Mouse (Mus musculus): ENCODE measurements around the gene Map4k5. TPM values are rescaled to one million over a fixed set of nuclear protein-coding genes. Genes with fewer than 3 reads are reported as not detected.

Map4k5 gene
- polyA plus RNA-seq, 1 experiment from 2014 or later, result 42.3 TPM

DNA sequence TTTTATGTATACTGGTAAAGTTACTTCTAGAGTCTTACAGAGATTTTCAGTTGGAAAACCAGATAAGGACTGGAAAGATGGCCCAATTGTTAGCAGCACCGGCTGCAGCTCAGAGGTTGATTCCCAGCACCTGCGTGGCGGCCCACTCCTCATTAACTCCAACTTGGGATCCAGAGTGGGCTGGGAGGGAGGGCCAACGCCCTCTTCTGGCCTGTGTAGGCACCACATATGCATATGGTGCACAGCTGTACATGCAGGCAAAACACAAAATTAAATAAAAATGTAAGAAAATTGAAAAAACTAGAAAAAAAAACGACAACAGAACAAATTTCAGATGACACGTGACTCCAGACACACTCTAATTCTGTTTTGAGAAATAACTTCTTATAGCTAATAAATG is 927 bp upstream of the Map4k5 start:
- no peak overlapping the region for H3K4me3 ChIP-seq (ENCODE audit: low read depth, low read length)
- H3K4me1 ChIP-seq (ENCODE audit: control insufficient read depth, insufficient read depth, low read length), result peaks cover 13% of the 10 kb centered on the region
- H3K9me3 ChIP-seq (ENCODE audit: control insufficient read depth, low read length), result no peaks in the 10 kb centered on the region
- no peak overlapping the region for H3K4me2 ChIP-seq (ENCODE audit: low read depth)
- H3K36me3 ChIP-seq (ENCODE audit: control insufficient read depth, insufficient read depth, low read length), result no peaks in the 10 kb centered on the region
- no peaks in the 10 kb centered on the region for H3K27me3 ChIP-seq (ENCODE audit: control insufficient read depth, insufficient read depth, low read length)
- no peak overlapping the region for H3K9ac ChIP-seq (ENCODE audit: low read length)
- no peak overlapping the region for H3K27ac ChIP-seq (ENCODE audit: low read depth, low read length)
- 70% methylated on average over 6 of the region's 6 CpGs for WGBS
- ATAC-seq (ENCODE audit: insufficient read depth, low FRiP score, low TSS enrichment) (no peak), DNase-seq (ENCODE audit: low spot score) (no peak)

DNA sequence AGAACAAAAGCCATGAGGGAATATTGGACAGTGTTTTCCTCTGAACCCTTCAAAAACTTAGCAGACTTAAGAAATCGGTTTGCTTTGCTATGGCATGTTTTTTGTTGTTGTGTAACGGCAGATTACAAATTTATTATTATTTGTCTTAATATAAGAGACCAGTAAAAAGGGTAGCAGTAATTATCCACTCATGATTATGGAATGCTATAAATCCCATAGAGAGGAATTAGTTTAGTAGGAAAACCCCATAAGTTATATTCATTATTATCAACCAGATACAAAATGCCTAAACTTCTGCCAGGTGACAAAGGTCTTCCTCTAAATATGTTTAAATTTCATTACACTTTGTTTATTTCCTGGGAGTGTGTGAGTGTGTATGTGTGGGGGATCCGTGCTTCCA is 1.3 kb downstream of the Map4k5 start:
- 45% methylated on average over 3 of the region's 3 CpGs for WGBS
- ATAC-seq (ENCODE audit: insufficient read depth, low FRiP score, low TSS enrichment), result no peak
- Histone ChIP-seq H3K9ac (ENCODE audit: low read length) (peak overlapping the region; percentile 97), H3K9me3 (ENCODE audit: control insufficient read depth, low read length) (no peaks in the 10 kb centered on the region), H3K4me3 (ENCODE audit: low read depth, low read length) (peak overlapping the region; percentile 87), H3K4me2 (ENCODE audit: low read depth) (peak overlapping the region; percentile 60), H3K27ac (ENCODE audit: low read depth, low read length) (no peak overlapping the region), H3K36me3 (ENCODE audit: control insufficient read depth, insufficient read depth, low read length) (no peaks in the 10 kb centered on the region), H3K27me3 (ENCODE audit: control insufficient read depth, insufficient read depth, low read length) (no peaks in the 10 kb centered on the region), H3K4me1 (ENCODE audit: control insufficient read depth, insufficient read depth, low read length) (peaks cover 13% of the 10 kb centered on the region)
- no peak for DNase-seq (ENCODE audit: low spot score)

DNA sequence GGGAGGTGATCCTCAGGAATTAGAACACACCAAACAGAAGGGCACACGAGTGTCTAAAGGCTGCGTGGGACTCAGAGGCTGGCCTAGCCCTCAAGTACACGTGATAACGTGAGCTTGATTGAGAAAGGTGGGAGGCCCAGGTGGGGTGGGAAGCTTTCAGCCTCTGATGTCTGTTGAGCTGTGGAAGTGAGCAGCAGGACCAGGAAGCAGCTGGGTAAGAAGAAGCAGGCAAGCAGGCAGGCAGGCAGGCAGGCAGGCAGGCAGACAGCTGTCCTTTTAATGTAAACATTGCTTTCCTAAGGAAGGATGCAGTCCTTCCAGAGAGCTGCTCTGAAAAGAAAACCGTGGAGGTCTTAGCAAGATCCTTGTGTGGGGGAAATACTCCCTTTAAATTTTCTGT is 2.5 kb downstream of the Map4k5 start:
- no peaks in the 10 kb centered on the region for H3K36me3 ChIP-seq (ENCODE audit: control insufficient read depth, insufficient read depth, low read length)
- 0 out of 2 replicates have a peak overlapping the region, but pooled peaks have one; percentile 2 for H3K4me3 ChIP-seq (ENCODE audit: low read depth, low read length)
- 26% methylated on average over 5 of the region's 5 CpGs for WGBS
- H3K9ac ChIP-seq (ENCODE audit: low read length), result peak overlapping the region; percentile 10; the same call in 1 of the 2 replicates
- ATAC-seq (ENCODE audit: insufficient read depth, low FRiP score, low TSS enrichment) (no peak), DNase-seq (ENCODE audit: low spot score) (no peak)
- H3K4me1 ChIP-seq (ENCODE audit: control insufficient read depth, insufficient read depth, low read length), result peaks cover 13% of the 10 kb centered on the region
- no peak overlapping the region for H3K27ac ChIP-seq (ENCODE audit: low read depth, low read length)
- peak overlapping the region; percentile 60 for H3K4me2 ChIP-seq (ENCODE audit: low read depth)
- H3K9me3 ChIP-seq (ENCODE audit: control insufficient read depth, low read length), result no peaks in the 10 kb centered on the region
- H3K27me3 ChIP-seq (ENCODE audit: control insufficient read depth, insufficient read depth, low read length), result no peaks in the 10 kb centered on the region

DNA sequence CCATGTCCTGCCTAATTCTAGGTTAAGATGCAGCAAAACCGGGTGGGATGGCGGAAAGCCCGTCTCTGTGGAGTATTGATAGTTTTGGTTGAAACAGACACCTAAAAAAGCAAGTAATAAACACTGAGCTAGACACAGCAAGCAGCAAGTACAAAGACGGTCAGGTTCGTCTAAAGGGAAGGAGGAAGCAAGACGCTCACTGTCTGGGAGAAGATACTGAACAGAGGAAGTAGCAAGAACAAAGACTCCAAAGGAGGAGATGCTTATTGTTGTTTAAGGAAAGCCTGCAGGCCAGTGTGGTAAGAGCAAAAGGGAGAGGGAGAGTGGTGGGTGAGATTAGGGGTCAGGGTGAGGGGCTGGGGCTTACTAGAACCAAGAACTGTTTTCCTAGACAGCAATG is 2.9 kb downstream of the Map4k5 start:
- WGBS, result 57% methylated on average over 6 of the region's 6 CpGs
- H3K9ac ChIP-seq (ENCODE audit: low read length), result no peak overlapping the region

DNA sequence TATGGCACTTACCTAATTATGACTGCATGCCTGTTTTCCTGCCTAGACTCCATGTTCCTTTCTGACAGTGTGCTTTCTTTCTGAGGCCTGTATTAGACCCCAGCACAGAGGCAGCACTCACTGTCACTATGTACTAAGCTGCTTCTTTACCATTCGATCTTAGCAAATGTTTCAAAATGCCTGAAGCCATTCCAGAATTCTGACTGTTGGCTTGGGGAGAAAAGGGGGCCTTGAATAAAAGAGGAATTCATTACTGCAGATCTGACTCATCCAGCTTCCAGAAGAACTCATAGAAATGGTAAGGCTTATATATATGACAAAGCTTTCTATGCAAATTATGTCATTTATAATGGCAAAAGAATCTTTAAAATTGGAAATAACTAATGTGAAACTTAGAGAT is 4.7 kb downstream of the Map4k5 start:
- Histone ChIP-seq H3K4me3 (ENCODE audit: low read depth, low read length) (no peak overlapping the region), H3K4me1 (ENCODE audit: control insufficient read depth, insufficient read depth, low read length) (peaks cover 10% of the 10 kb centered on the region; the same call in 1 of the 2 replicates), H3K4me2 (ENCODE audit: low read depth) (no peak overlapping the region), H3K27me3 (ENCODE audit: control insufficient read depth, insufficient read depth, low read length) (no peaks in the 10 kb centered on the region), H3K9me3 (ENCODE audit: control insufficient read depth, low read length) (no peaks in the 10 kb centered on the region), H3K27ac (ENCODE audit: low read depth, low read length) (no peak overlapping the region), H3K36me3 (ENCODE audit: control insufficient read depth, insufficient read depth, low read length) (no peaks in the 10 kb centered on the region), H3K9ac (ENCODE audit: low read length) (no peak overlapping the region)
- 76% methylated on average over 1 of the region's 1 CpGs for WGBS
- DNase-seq (ENCODE audit: low spot score) (no peak), ATAC-seq (ENCODE audit: insufficient read depth, low FRiP score, low TSS enrichment) (no peak)

More for the DNA sequence above, 2.9 kb downstream of the Map4k5 start:
- Histone ChIP-seq H3K4me1 (ENCODE audit: control insufficient read depth, insufficient read depth, low read length) (peaks cover 13% of the 10 kb centered on the region), H3K4me2 (ENCODE audit: low read depth) (peak overlapping the region; percentile 60), H3K4me3 (ENCODE audit: low read depth, low read length) (0 out of 2 replicates have a peak overlapping the region, but pooled peaks have one; percentile 2), H3K9me3 (ENCODE audit: control insufficient read depth, low read length) (no peaks in the 10 kb centered on the region), H3K27me3 (ENCODE audit: control insufficient read depth, insufficient read depth, low read length) (no peaks in the 10 kb centered on the region), H3K27ac (ENCODE audit: low read depth, low read length) (0 out of 2 replicates have a peak overlapping the region, but pooled peaks have one; percentile 20), H3K36me3 (ENCODE audit: control insufficient read depth, insufficient read depth, low read length) (no peaks in the 10 kb centered on the region)
- ATAC-seq (ENCODE audit: insufficient read depth, low FRiP score, low TSS enrichment) (no peak), DNase-seq (ENCODE audit: low spot score) (no peak)

DNA sequence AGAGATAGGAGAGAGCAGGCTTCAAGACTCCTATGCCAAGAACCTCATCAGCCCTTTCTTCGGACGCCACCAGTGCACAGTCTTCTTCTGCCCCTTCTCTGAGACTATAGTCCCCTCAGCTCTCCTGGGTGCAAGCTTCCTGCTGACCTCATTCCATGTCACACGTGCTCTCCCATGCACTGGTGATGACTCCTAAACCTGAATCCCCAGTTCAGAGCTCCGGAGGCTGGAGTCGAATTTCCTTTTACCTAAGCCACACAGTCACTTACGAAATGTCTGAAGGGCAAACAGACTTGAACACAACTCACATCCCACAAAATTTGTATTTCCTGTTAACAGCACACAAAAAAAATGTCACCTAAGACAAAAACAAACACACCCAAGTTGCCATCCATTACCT is 5.2 kb downstream of the Map4k5 start:
- no peaks in the 10 kb centered on the region for H3K27me3 ChIP-seq (ENCODE audit: control insufficient read depth, insufficient read depth, low read length)
- H3K4me3 ChIP-seq (ENCODE audit: low read depth, low read length), result no peak overlapping the region
- H3K4me2 ChIP-seq (ENCODE audit: low read depth), result no peak overlapping the region
- no peaks in the 10 kb centered on the region for H3K9me3 ChIP-seq (ENCODE audit: control insufficient read depth, low read length)
- 83% methylated on average over 6 of the region's 6 CpGs for WGBS
- no peak overlapping the region for H3K9ac ChIP-seq (ENCODE audit: low read length)
- ATAC-seq (ENCODE audit: insufficient read depth, low FRiP score, low TSS enrichment) (no peak), DNase-seq (ENCODE audit: low spot score) (no peak)
- H3K27ac ChIP-seq (ENCODE audit: low read depth, low read length), result no peak overlapping the region
- no peaks in the 10 kb centered on the region for H3K36me3 ChIP-seq (ENCODE audit: control insufficient read depth, insufficient read depth, low read length)
- H3K4me1 ChIP-seq (ENCODE audit: control insufficient read depth, insufficient read depth, low read length), result peaks cover 10% of the 10 kb centered on the region; the same call in 1 of the 2 replicates

DNA sequence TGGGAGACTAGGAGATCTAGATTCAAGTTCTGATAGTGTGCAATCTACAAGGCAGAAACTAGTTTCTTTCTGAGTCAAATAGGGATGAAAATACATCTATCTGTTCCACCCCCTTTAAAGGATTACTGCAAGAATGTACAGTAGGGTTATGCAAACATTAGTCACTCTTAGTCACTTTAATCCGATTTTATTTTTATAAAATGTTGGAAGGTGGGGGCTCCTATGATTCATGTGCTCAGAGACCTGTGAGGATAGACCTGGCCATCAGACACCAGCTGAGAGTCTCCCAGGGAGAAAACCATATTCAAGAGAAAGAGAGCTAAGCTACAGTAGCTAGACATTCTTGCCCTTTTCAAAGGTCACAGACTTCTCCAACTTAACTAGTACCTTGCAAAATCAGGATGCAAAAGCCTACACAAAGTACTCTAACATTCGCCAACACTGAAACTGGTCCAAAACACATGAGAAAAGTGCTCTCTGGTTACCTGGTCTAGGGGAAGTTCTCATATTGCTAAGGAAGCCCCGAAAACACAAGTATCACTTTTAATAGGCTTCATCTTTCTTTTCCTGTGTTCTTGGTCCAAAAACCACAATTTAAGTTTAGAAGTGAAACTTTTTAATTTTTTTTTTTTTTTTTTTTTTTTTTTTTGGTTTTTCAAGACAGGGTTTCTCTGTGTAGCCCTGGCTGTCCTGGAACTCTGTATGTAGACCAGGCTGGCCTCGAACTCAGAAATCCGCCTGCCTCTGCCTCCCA is 7.7 kb downstream of the Map4k5 start:
- H3K4me1 ChIP-seq (ENCODE audit: control insufficient read depth, insufficient read depth, low read length), result peaks cover 7% of the 10 kb centered on the region; the same call in 1 of the 2 replicates
- no peak overlapping the region for H3K4me3 ChIP-seq (ENCODE audit: low read depth, low read length)
- no peak for ATAC-seq (ENCODE audit: insufficient read depth, low FRiP score, low TSS enrichment)
- no peaks in the 10 kb centered on the region for H3K9me3 ChIP-seq (ENCODE audit: control insufficient read depth, low read length)
- no peak for DNase-seq (ENCODE audit: low spot score)
- no peaks in the 10 kb centered on the region for H3K36me3 ChIP-seq (ENCODE audit: control insufficient read depth, insufficient read depth, low read length)
- H3K27me3 ChIP-seq (ENCODE audit: control insufficient read depth, insufficient read depth, low read length), result no peaks in the 10 kb centered on the region
- H3K27ac ChIP-seq (ENCODE audit: low read depth, low read length), result no peak overlapping the region
- no peak overlapping the region for H3K9ac ChIP-seq (ENCODE audit: low read length)
- 94% methylated on average over 5 of the region's 5 CpGs for WGBS
- no peak overlapping the region for H3K4me2 ChIP-seq (ENCODE audit: low read depth)

DNA sequence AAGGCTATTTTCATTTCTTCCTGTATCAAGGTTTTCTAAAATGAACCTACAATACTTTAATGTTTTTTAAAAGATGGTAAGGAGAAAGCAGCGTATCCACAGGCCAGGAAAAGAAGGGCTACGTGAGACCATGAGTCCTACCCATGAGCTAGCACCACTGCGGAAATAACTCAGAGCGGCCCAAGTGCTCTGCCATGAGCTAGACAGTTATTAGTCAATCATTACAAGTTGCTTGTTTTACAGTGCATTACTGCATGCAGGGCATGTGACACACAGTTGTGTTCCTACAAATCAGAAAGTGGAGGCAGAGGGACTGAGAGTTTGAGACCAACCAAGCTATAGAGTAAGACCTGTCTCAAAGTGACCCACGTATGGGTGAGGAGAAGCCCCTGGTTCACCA is 8.9 kb downstream of the Map4k5 start:
- no peaks in the 10 kb centered on the region for H3K27me3 ChIP-seq (ENCODE audit: control insufficient read depth, insufficient read depth, low read length)
- WGBS, result 91% methylated on average over 5 of the region's 5 CpGs

More for the DNA sequence above, 8.9 kb downstream of the Map4k5 start:
- peaks cover 11% of the 10 kb centered on the region for H3K4me1 ChIP-seq (ENCODE audit: control insufficient read depth, insufficient read depth, low read length)
- no peak overlapping the region for H3K4me3 ChIP-seq (ENCODE audit: low read depth, low read length)
- H3K9ac ChIP-seq (ENCODE audit: low read length), result no peak overlapping the region
- H3K27ac ChIP-seq (ENCODE audit: low read depth, low read length), result no peak overlapping the region
- no peak overlapping the region for H3K4me2 ChIP-seq (ENCODE audit: low read depth)
- DNase-seq (ENCODE audit: low spot score) (no peak), ATAC-seq (ENCODE audit: insufficient read depth, low FRiP score, low TSS enrichment) (no peak)
- no peaks in the 10 kb centered on the region for H3K9me3 ChIP-seq (ENCODE audit: control insufficient read depth, low read length)
- H3K36me3 ChIP-seq (ENCODE audit: control insufficient read depth, insufficient read depth, low read length), result no peaks in the 10 kb centered on the region
